Mouse (Mus musculus): ENCODE data around the gene Rabl6. TPM values are rescaled to one million over a fixed set of nuclear protein-coding genes. Genes with fewer than 3 reads are reported as not detected.
A peak's percentile ranks its signal among the peaks of the same experiment; 100 is the strongest.
"Not testable (repeated sequence)": the region's sequence is repeated elsewhere in the genome, so short reads cannot be mapped to it uniquely, and the experiment has no call there.

Gene Rabl6
- total RNA-seq, 2 experiments from 2014 or later, result 74.4 to 75.9 TPM

- intact Hi-C loops (cut with DNase I); DNase-seq: not testable (repeated sequence)
These were observed 55.0 kb downstream of the Rabl6 start for GRCm38 (mm10) chr2:25553171-25553786.

DNA sequence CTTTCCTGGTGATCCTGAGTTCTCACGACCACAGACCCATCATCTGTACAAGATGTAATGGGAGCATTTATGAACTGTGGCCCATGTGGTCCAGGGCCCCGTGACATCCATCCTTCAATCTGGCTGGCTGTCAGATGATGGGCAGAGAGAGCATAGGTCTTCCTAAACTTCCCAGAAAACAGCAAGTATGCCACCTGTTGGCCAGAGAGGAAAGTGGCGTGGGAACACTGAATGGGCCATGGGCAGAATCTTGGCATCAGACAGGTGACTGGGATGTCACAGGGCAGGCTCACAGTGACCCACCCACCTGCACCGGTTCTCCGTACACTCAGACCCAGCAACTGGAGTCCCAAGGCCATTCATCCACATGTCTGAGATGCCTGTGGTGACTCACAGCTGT, 57.1 kb downstream of the Rabl6 start:
- intact Hi-C loops (cut with DNase I), result loop anchor here (1.0 to 2.0 kb wide), 2 partner anchors 41 to 128 kb away; partner anchors contain the start of gene Fut7
- peak in 1 of 2 experiments; percentile 16 for DNase-seq

DNA sequence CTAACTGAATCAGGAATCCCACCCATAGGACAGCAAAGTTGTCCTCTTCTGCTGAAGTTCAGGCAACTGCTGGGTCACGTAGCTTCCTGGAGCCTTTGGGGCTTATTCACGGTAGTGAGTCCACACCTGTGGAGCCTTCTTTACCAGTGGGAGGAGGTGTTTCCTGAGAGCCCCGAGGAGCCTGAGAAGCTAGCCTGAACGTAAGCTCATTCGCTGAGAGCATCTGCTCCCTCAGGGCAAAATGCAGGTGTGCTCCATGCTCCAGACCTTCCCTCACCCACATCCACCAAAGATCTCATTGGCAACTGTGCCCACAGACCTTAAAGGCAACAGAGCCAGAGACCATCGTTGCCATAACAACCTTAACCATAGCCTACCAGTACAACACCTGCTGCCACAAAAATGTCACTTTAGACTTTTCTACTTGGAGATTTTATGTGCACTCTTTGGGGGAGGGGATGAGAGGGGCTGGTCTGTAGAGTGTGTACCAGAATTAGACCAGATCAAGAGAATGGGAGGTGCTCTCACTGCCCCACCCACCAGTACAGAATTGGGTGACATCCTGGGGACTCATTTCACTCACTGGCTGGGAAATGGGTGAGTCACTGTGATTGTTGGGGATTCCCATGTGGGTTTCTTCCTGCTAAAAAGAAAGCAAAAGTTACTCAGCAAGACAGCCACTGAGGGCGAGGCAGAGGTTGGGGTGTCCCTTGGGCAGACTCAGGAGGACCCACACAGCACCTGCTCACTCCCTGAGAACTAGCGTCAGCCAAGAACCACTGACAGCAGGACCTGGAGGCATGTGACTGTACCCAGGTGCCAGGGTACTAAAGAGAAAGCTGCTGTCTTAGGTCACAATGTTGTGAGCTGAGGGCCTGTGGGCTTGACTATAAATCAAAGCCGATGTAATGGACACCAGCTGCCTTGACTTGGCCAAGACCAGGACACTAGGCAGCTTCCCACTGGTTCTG, 59.0 kb downstream of the Rabl6 start:
- intact Hi-C loops (cut with DNase I), result no loop called here
- peak in 1 of 2 experiments; percentile 10 for DNase-seq

GRCm38 (mm10) chr2:25546811-25547491, 61.4 kb downstream of the Rabl6 start, which contains the start of gene Traf2:
Gene Traf2 (minus strand): TSS chr2:25546940.
- intact Hi-C loops (cut with DNase I), result no loop called here

GRCm38 (mm10) chr2:25545996-25546810, 62.1 kb downstream of the Rabl6 start:
- DNase-seq, result peak in 1 of 2 experiments; percentile 65
- intact Hi-C loops (cut with DNase I), result no loop called here

More at GRCm38 (mm10) chr2:25546811-25547491, 61.4 kb downstream of the Rabl6 start, which contains the start of gene Traf2:
- DNase-seq, result peak; percentile 97 to 99

GRCm38 (mm10) chr2:25541644-25542367, 66.5 kb downstream of the Rabl6 start:
- intact Hi-C loops (cut with DNase I), result no loop called here
- no peak for DNase-seq

GRCm38 (mm10) chr2:25540541-25540948, 67.8 kb downstream of the Rabl6 start:
- no peak for DNase-seq
- intact Hi-C loops (cut with DNase I), result no loop called here

DNA sequence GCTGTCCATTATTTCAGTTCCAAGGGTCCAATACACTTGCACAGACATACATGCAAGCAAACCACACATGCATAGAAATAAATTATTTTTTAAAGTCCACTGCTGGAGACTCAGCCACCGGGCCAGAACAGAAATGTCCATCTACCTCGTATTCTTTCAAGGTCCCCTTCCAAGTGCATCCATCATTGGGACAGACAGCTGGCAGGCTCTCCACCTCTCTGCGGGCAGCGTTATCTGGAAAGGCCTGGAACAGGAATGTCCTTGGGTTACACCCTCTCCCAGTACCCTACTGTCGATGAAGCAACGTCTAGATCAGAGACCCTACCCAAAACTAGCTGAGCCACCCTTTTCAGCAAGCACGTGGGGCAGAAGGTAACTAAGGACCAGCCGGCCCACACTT, 71.8 kb downstream of the Rabl6 start:
- intact Hi-C loops (cut with DNase I), result no loop called here
- DNase-seq, result no peak

- no peak for DNase-seq
- intact Hi-C loops (cut with DNase I), result no loop called here
These were observed 73.5 kb downstream of the Rabl6 start for GRCm38 (mm10) chr2:25534866-25535182.

GRCm38 (mm10) chr2:25534178-25534865, 74.0 kb downstream of the Rabl6 start:
- intact Hi-C loops (cut with DNase I), result no loop called here
- peak; percentile 83 to 84 for DNase-seq

DNA sequence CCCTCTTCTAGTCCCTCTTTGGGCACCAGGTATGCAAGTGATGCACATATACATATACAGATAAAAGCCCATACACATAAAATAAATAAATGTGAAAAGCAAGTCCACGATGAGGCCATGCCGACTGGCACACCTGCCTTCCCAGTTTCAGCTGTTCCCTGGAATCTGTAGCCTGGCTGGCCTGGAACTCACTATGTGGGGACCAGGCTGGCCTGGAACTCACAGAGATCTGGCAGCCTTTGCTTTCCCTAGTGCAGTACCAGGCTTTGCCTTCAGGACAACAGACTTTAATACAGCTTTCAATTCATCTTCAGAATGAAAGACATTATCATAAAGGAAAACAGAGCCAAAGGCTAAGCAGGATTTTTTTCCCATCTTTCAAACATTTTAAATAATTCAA, 74.6 kb downstream of the Rabl6 start:
- no peak for DNase-seq
- intact Hi-C loops (cut with DNase I), result no loop called here

Other genes with a start within 250 kb of the Rabl6 start
- 1 to 10 TPM; 2.2 to 3.4 TPM for gene Uap1l1, start 242.8 kb downstream of the Rabl6 start, total RNA-seq (2021)
- under 1 TPM; 0.10 to 0.26 TPM for gene Sapcd2, start 236.2 kb downstream of the Rabl6 start, total RNA-seq (2021)
- gene Entpd2, start 212.6 kb downstream of the Rabl6 start, total RNA-seq (2021), result 1 to 10 TPM; 7.2 to 9.5 TPM
- gene Npdc1, start 209.2 kb downstream of the Rabl6 start, total RNA-seq (2021), result 10 to 100 TPM; 14.2 to 17.6 TPM
- not detected for gene Fut7, start 185.3 kb downstream of the Rabl6 start, total RNA-seq (2021)
- 10 to 100 TPM; 12.3 to 16.5 TPM for gene Abca2, start 179.8 kb downstream of the Rabl6 start, total RNA-seq (2021)
- under 1 TPM; 0.35 to 0.46 TPM for gene Clic3, start 151.7 kb downstream of the Rabl6 start, total RNA-seq (2021)
- gene Paxx, start 147.4 kb downstream of the Rabl6 start, total RNA-seq (2021), result 10 to 100 TPM; 13.4 to 13.6 TPM
- gene Ptgds, start 138.5 kb downstream of the Rabl6 start, total RNA-seq (2021), result under 1 TPM in 1 of 2 experiments, not detected in 1; 0.39 TPM
- gene Lcn12, start 114.6 kb downstream of the Rabl6 start, total RNA-seq (2021), result not detected
- 10 to 100 TPM; 75.3 to 83.6 TPM for gene Fbxw5, start 107.8 kb downstream of the Rabl6 start, total RNA-seq (2021)
- gene C8g, start 106.8 kb downstream of the Rabl6 start, total RNA-seq (2021), result 1 to 10 TPM; 1.4 to 1.5 TPM
- gene Traf2, start 61.6 kb downstream of the Rabl6 start, total RNA-seq (2021), result 10 to 100 TPM in 1 of 2 experiments, 1 to 10 TPM in 1; 9.8 to 11.5 TPM
- 100 to 1,000 TPM; 139 to 157 TPM for gene Edf1, start 50.7 kb downstream of the Rabl6 start, total RNA-seq (2021)
- 1 to 10 TPM in 1 of 2 experiments, under 1 TPM in 1; 0.74 to 4.7 TPM for gene Mamdc4, start 33.7 kb downstream of the Rabl6 start, total RNA-seq (2021)
- 10 to 100 TPM; 50.2 to 53.9 TPM for gene Phpt1, start 33.3 kb downstream of the Rabl6 start, total RNA-seq (2021)
- gene Ajm1, start 26.8 kb downstream of the Rabl6 start, total RNA-seq (2021), result not detected
- gene Ccdc183, start 9.2 kb upstream of the Rabl6 start, total RNA-seq (2021), result not detected
- gene Tmem141, start 13.5 kb upstream of the Rabl6 start, total RNA-seq (2021), result 10 to 100 TPM; 11.1 to 18.7 TPM
- 1 to 10 TPM; 2.3 to 3.3 TPM for gene Fcna, start 19.5 kb upstream of the Rabl6 start, total RNA-seq (2021)
- gene Lcn8, start 44.6 kb upstream of the Rabl6 start, total RNA-seq (2021), result 10 to 100 TPM; 12.7 to 13.6 TPM
- not detected for gene Lcn5, start 49.4 kb upstream of the Rabl6 start, total RNA-seq (2021)
- not detected for gene Lcn6, start 68.3 kb upstream of the Rabl6 start, total RNA-seq (2021)
- gene Lcn10, start 74.2 kb upstream of the Rabl6 start, total RNA-seq (2021), result not detected
- gene Obp2a, start 91.5 kb upstream of the Rabl6 start, total RNA-seq (2021), result not detected
- gene Bmyc, start 98.2 kb upstream of the Rabl6 start, total RNA-seq (2021), result 10 to 100 TPM; 15.4 to 16.3 TPM
- not detected for gene Obp2b, start 128.5 kb upstream of the Rabl6 start, total RNA-seq (2021)
- gene Lcn3, start 157.0 kb upstream of the Rabl6 start, total RNA-seq (2021), result not detected
- not detected for gene Lcn11, start 168.5 kb upstream of the Rabl6 start, total RNA-seq (2021)
- gene Gm13539, start 173.7 kb upstream of the Rabl6 start, total RNA-seq (2021), result not detected
- not detected for gene Glt6d1, start 207.3 kb upstream of the Rabl6 start, total RNA-seq (2021)
- not detected for gene Lcn9, start 214.6 kb upstream of the Rabl6 start, total RNA-seq (2021)
- not detected for gene Sohlh1, start 238.7 kb upstream of the Rabl6 start, total RNA-seq (2021)

All from gastrocnemius, postnatal 36 days (tissue).